Mouse (Mus musculus): Measurements from ENCODE around the gene Ntan1. TPM values are rescaled to one million over a fixed set of nuclear protein-coding genes. Genes with fewer than 3 reads are reported as not detected.

Ntan1 gene
- polyA plus RNA-seq, 1 experiment from 2014 or later = 162 TPM

Small RNA genes lying within 50 kb of the gene (microRNA-seq; reads per million reads assigned to microRNA genes)
- not detected for gene Gm27734

Other genes starting within 250 kb of the Ntan1 start
- gene Parn, start 150.7 kb upstream of the Ntan1 start, polyA plus RNA-seq (2014; fragmentation: Nextera tagmentation; extraction: Ambion mirVana) = 28.2 and 29.6 TPM in 2 replicates
- gene Bfar, start 147.0 kb upstream of the Ntan1 start, polyA plus RNA-seq (2014; fragmentation: Nextera tagmentation; extraction: Ambion mirVana) = 38.9 and 42.8 TPM in 2 replicates
- 2.8 and 3.5 TPM in 2 replicates for gene 3110001I22Rik, start 146.9 kb upstream of the Ntan1 start, polyA plus RNA-seq (2014; fragmentation: Nextera tagmentation; extraction: Ambion mirVana)
- gene Pla2g10, start 87.9 kb upstream of the Ntan1 start, polyA plus RNA-seq (2014; fragmentation: Nextera tagmentation; extraction: Ambion mirVana) = 0.28 TPM in 1 of 2 replicates, not detected in the other
- gene Rrn3, start 38.1 kb upstream of the Ntan1 start, polyA plus RNA-seq (2014; fragmentation: Nextera tagmentation; extraction: Ambion mirVana) = 49.8 and 54.5 TPM in 2 replicates
- gene Pdxdc1, start 84.3 kb downstream of the Ntan1 start, polyA plus RNA-seq (2014; fragmentation: Nextera tagmentation; extraction: Ambion mirVana) = 72.6 and 73.0 TPM in 2 replicates
- gene Mpv17l, start 84.3 kb downstream of the Ntan1 start, polyA plus RNA-seq (2014; fragmentation: Nextera tagmentation; extraction: Ambion mirVana) = 2.5 and 2.9 TPM in 2 replicates
- 0.88 and 1.6 TPM in 2 replicates for gene 2900011O08Rik, start 167.8 kb downstream of the Ntan1 start, polyA plus RNA-seq (2014; fragmentation: Nextera tagmentation; extraction: Ambion mirVana)
- gene Ifitm7, start 168.0 kb downstream of the Ntan1 start, polyA plus RNA-seq (2014; fragmentation: Nextera tagmentation; extraction: Ambion mirVana) = not detected in 2 replicates

Data from heart, embryonic 14.5 days (tissue).